Mouse (Mus musculus): ENCODE results near the gene Foxp4.

DNA sequence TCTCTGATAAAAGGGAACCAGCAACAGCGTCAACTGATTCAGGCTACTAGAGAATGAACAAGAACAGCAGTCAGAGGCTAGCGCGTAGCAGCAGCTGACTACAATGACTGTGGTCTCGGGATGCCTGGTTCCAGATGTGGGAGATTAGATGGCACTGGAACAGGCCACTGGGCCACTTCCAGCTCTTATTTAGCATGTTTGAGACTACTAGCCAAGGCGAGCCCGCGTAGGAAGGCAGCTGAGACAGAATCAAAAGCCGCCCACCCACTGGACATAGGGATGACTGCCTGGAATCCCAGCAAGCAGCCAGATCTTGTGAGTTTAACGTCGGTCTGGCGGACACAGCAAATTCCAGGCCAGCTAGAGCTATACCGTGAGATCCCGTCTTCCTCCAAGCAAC, 43.1 kb downstream of the Foxp4 start:
- TF ChIP-seq POLR2A (IDR thresholded peaks at IDR 0.05; ENCODE audit: borderline replicate concordance, extremely low read depth, low read depth, low read length) (no peak), CTCF (IDR thresholded peaks at IDR 0.05; ENCODE audit: insufficient read depth, low read length) (no peak)

Data from lung, adult 2 months (tissue).